Mouse (Mus musculus) small intestine, adult 2 months (tissue): ENCODE measurements at regions not wholly inside any gene's neighbourhood (a gene's known extent, or its start where the extent isn't known, plus 50 kb on each side); places are given as distances from the start of the nearest gene placed in this dataset.

Source experiments
- CTCF ChIP-seq: fragments of 200-500 bp; IDR thresholded peaks from 2 replicates; pipeline ENCODE4 v1.5.1; 2012; ENCODE audit warnings: low read depth, mild to moderate bottlenecking, control low read depth, inconsistent platforms, low read length, moderate library complexity, mixed read lengths; ENCODE audit not compliant: insufficient replicate concordance, insufficient read length; ENCODE audit errors: extremely low read depth
- POLR2A ChIP-seq: fragments of 200-500 bp; IDR thresholded peaks from 2 replicates; pipeline ENCODE4 v1.6.1; 2012; ENCODE audit warnings: low read depth, mild to moderate bottlenecking, control low read depth, inconsistent platforms, low read length, moderate library complexity

- TF ChIP-seq CTCF (no peak), POLR2A (no peak)
These were observed 439.5 kb downstream of the Rapgef2 start for GRCm38 (mm10) chr3:78846617-78847318.
